7 mouse cellular contexts compared by ENCODE assay signal in the genomic region with DNA sequence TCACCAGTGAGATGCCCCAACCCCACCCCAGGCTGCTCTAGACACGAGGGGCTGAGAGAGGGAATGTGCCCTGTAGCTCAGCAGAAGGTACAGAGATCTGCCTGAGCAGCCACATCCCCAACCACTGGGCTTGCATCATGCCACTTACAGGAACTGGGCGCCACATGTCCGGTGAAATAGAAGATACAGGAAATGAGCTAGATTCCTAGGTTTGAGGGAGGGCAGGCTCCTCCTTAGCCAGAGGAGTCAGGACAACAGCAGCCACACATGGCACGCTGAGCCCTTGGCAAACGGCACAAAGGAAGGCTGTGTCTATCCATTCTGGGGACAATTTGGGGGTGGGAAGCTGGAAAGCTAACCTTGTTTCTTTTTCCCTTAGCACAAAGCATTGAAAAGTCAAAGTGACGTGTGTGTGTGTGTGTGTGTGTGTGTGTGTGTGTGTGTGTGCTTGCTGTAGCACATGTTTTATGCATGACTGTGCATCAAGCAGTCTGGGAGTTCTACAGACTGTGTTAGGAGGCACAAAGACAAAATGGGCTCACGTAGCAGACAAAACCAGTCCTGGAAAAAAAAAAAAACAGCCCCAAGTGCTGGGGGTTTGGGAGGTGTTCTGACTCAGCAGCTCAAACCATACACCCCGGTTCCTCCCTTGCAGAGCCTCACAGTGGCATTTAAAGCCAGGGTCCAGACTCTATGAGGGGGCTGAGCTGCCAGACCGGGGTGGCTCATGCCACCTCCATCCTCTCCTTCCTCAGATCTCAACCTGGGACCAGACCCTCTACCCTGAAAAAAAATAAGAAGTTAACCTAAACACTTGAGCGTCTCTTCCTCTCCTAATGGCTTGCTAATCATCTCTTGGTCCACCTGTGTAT.
DNase-seq lines count a peak whose midpoint lies in the region; ATAC-seq and TF ChIP-seq lines count a peak whose summit lies in the region.

No protein-coding gene starts in this region.

- peak; percentile 8 for DNase-seq in thymus, postnatal 14 days
- DNase-seq in thymus, adult 18-20 months: no peak
- DNase-seq in forebrain, embryonic 11.5 days (ENCODE audit: low spot score): no peak
- peak; percentile 72 for DNase-seq in lung, postnatal 0 days (ENCODE audit: low spot score)
- DNase-seq in adrenal gland, adult 8-10 months: no peak

- peak; percentile 62 for ATAC-seq in forebrain, embryonic 11.5 days (replicated peaks; ENCODE audit: low FRiP score)
- peak; percentile 74 for ATAC-seq in kidney, embryonic 16.5 days (ENCODE audit: low FRiP score, low TSS enrichment)
- peak; percentile 83 for ATAC-seq in lung, postnatal 0 days
- peak; percentile 82 for ATAC-seq in neural tube, embryonic 14.5 days (ENCODE audit: low read depth)

- H3K36me3 ChIP-seq in forebrain, embryonic 11.5 days (ENCODE audit: control insufficient read depth, insufficient read depth, low read length): no peaks in the 10 kb centered on the region
- no peaks in the 10 kb centered on the region for H3K36me3 ChIP-seq in kidney, embryonic 16.5 days (ENCODE audit: insufficient read depth, low read length)
- no peaks in the 10 kb centered on the region for H3K36me3 ChIP-seq in lung, postnatal 0 days (ENCODE audit: insufficient read depth, low read length)
- no peaks in the 10 kb centered on the region for H3K36me3 ChIP-seq in neural tube, embryonic 14.5 days (ENCODE audit: control insufficient read depth, insufficient read depth, low read length)

- TF ChIP-seq CTCF in lung, postnatal 0 days (IDR thresholded peaks at IDR 0.05): no peak

- no peak overlapping the region for H3K27ac ChIP-seq in forebrain, embryonic 11.5 days (ENCODE audit: low read depth, low read length)
- H3K27ac ChIP-seq in kidney, embryonic 16.5 days (ENCODE audit: low read length): no peak overlapping the region
- no peak overlapping the region for H3K27ac ChIP-seq in lung, postnatal 0 days (ENCODE audit: low read length)
- H3K27ac ChIP-seq in neural tube, embryonic 14.5 days (ENCODE audit: low read depth, low read length): no peak overlapping the region

- no peak overlapping the region; the same call in 1 of the 2 replicates for H3K9ac ChIP-seq in forebrain, embryonic 11.5 days (ENCODE audit: low read length)
- H3K9ac ChIP-seq in kidney, embryonic 16.5 days (replicated peaks; ENCODE audit: low read length): no peak overlapping the region
- H3K9ac ChIP-seq in lung, postnatal 0 days (replicated peaks; ENCODE audit: low read depth): no peak overlapping the region
- no peak overlapping the region for H3K9ac ChIP-seq in neural tube, embryonic 14.5 days (replicated peaks; ENCODE audit: low read depth, low read length)

- TF ChIP-seq EP300 in lung, postnatal 0 days (IDR thresholded peaks at IDR 0.05): 0 out of 2 replicates have a peak, but pooled peaks have one; percentile 48

- peaks cover 4% of the 10 kb centered on the region; the same call in 1 of the 2 replicates for H3K4me1 ChIP-seq in forebrain, embryonic 11.5 days (replicated peaks; ENCODE audit: control insufficient read depth, insufficient read depth, low read length)
- H3K4me1 ChIP-seq in kidney, embryonic 16.5 days (ENCODE audit: insufficient read depth, low read length): peaks cover 14% of the 10 kb centered on the region
- H3K4me1 ChIP-seq in lung, postnatal 0 days (ENCODE audit: insufficient read depth, low read depth, low read length): no peaks in the 10 kb centered on the region
- H3K4me1 ChIP-seq in neural tube, embryonic 14.5 days (ENCODE audit: control insufficient read depth, insufficient read depth, low read length): 0 out of 2 replicates have a peak, but pooled peaks cover 6% of the 10 kb centered on the region

- no peaks in the 10 kb centered on the region for H3K27me3 ChIP-seq in forebrain, embryonic 11.5 days (ENCODE audit: control insufficient read depth, insufficient read depth, low read length)
- no peaks in the 10 kb centered on the region for H3K27me3 ChIP-seq in kidney, embryonic 16.5 days (ENCODE audit: insufficient read depth, low read length)
- no peaks in the 10 kb centered on the region for H3K27me3 ChIP-seq in lung, postnatal 0 days (replicated peaks; ENCODE audit: insufficient read depth, low read length)
- no peaks in the 10 kb centered on the region for H3K27me3 ChIP-seq in neural tube, embryonic 14.5 days (ENCODE audit: control insufficient read depth, insufficient read depth, low read length)

- no peak overlapping the region for H3K4me3 ChIP-seq in forebrain, embryonic 11.5 days (ENCODE audit: low read depth, low read length)
- H3K4me3 ChIP-seq in kidney, embryonic 16.5 days (ENCODE audit: low read length): no peak overlapping the region
- H3K4me3 ChIP-seq in lung, postnatal 0 days (ENCODE audit: low read depth, low read length): no peak overlapping the region
- no peak overlapping the region for H3K4me3 ChIP-seq in neural tube, embryonic 14.5 days (ENCODE audit: low read depth, low read length)

- no peaks in the 10 kb centered on the region for H3K9me3 ChIP-seq in forebrain, embryonic 11.5 days (ENCODE audit: control insufficient read depth, low read length)
- no peaks in the 10 kb centered on the region; the same call in 1 of the 2 replicates for H3K9me3 ChIP-seq in kidney, embryonic 16.5 days (ENCODE audit: low read length)
- H3K9me3 ChIP-seq in lung, postnatal 0 days (ENCODE audit: low read length): no peaks in the 10 kb centered on the region
- no peaks in the 10 kb centered on the region for H3K9me3 ChIP-seq in neural tube, embryonic 14.5 days (ENCODE audit: control insufficient read depth, low read length)

- H3K4me2 ChIP-seq in forebrain, embryonic 11.5 days (ENCODE audit: low read depth, low read length, severe bottlenecking): no peak overlapping the region
- no peak overlapping the region for H3K4me2 ChIP-seq in kidney, embryonic 16.5 days (replicated peaks; ENCODE audit: low read depth, low read length)
- no peak overlapping the region for H3K4me2 ChIP-seq in lung, postnatal 0 days (replicated peaks; ENCODE audit: low read depth, low read length)
- no peak overlapping the region for H3K4me2 ChIP-seq in neural tube, embryonic 14.5 days (ENCODE audit: low read depth, low read length)

- WGBS in forebrain, embryonic 11.5 days: 45% methylated on average over 10 of the region's 10 CpGs
- WGBS in kidney, embryonic 16.5 days: 46% methylated on average over 10 of the region's 10 CpGs
- 47% methylated on average over 10 of the region's 10 CpGs for WGBS in lung, postnatal 0 days
- WGBS in neural tube, embryonic 14.5 days: 37% methylated on average over 10 of the region's 10 CpGs

Comparison
In these comparisons a context has a peak if more than half of its experiments do, and no peak if none do; other contexts are left out.
1. DNase-seq: peak in thymus, postnatal 14 days (single experiment) and lung, postnatal 0 days (single experiment); none in thymus, adult 18-20 months (0 of 2), forebrain, embryonic 11.5 days (single experiment) and adrenal gland, adult 8-10 months (single experiment).
2. Peak in every context shown above with its lines, with median percentiles within 50 percentile points of each other: ATAC-seq.